Mouse (Mus musculus): ENCODE measurements around the gene Cryab.

- TF ChIP-seq POLR2A (IDR thresholded peaks at IDR 0.05; ENCODE audit: low read depth, low read length): peak; percentile 75
- TF ChIP-seq CTCF (IDR thresholded peaks at IDR 0.05; ENCODE audit: borderline replicate concordance, insufficient read depth, low read length): peak; percentile 54; the same call in 1 of the 2 replicates
Measured at GRCm38 (mm10) chr9:50768107-50769002, 17.2 kb downstream of the Cryab start, which contains the start of gene Fdxacb1.

Data from embryonic fibroblast, embryonic 13.5 days (primary cell).